Mouse (Mus musculus) left cerebral cortex, adult 8-10 months (tissue): ENCODE measurements at regions not wholly inside any gene's neighbourhood (a gene's known extent, or its start where the extent isn't known, plus 50 kb on each side); places are given as distances from the start of the nearest gene placed in this dataset.

Source experiments
- DNase-seq, 2 experiments: peaks; one replicate each; pipeline ENCODE4 v3.0.0; 2022; ENCODE audit warnings: low spot score in 2 of 2

DNA sequence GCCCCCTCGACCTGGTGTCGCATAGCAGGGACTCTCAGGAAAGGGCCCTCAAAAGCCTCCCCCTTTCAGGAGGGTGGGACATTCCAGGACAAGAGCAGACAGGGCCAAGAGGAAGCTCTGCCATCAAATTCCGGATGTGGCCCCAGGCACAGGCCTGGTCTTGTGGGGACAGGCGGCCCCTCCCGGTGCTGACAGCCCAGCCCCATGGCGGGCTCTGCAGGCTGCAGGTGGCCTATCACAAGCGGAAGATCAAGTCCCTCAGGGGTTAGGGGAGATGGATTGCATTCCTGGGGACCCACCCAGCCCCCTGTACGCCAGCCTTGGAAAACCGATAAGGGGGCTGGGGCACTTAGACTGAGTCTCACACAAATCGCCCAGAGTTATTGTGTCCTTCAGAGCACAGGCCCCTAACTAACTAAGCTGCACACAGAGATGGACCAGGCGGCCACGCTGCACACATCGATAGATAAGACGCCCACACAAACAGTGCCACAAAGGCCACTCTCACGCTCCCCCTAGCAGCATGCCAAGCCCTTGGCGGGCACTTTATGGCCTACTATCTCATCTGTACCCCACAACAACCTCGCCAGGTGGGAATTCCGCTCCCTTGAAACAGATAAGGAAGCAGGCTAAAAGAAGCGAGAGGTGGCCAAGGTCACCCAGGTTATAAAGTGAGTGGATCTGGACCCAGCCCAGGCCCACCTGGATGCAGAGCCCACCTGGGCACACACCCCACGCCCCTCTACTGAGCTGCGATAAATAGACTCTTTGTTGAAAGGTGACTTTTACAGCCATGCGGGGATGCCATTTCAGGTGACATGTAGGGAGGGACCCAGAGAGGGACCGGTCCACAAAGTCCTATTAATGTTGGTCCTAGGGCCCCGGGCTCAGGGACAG is 55.5 kb downstream of the Gm5294 start:
- DNase-seq = no peak

GRCm38 (mm10) chr5:138881649-138882226 is 61.9 kb downstream of the Gm5294 start:
- no peak for DNase-seq

DNA sequence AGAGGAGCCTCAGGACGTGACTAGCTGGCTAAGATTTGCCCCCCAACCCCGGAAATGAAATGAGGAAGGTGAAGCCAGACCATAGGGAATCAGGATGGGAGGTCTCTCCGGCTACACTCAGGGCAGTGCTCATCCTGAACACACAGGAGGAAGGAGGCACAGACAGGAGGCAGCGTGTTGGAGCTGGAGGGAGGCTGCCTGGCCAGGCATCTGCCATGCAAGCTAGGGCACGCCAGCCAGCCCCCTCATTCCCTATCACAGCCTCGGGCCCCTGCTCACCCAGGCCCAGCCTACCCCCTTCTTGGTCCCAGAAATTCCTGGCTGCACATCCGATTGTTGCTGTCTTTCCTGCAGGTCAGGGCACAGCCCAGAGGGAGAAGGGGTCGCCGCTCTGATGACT is 63.7 kb downstream of the Gm5294 start:
- DNase-seq = no peak

DNA sequence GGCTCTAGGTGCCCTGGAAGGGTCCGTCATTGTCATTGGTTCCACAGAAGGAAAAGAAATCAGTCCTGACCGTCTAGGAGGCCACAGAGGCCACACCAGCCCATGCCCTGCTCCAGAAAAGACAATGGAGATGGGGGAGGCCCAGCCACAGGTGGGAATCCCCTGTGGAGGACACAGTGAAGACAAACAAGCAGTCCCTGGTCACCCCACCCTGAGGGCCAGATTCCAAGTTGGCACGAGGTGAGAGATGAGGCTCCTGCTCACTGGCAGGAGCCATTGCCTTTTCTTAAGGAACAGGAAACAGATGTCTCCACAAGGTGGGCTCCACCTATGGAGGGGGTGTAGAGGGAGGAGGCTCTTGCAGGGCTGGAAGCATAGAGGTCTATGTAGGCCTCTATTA is 66.0 kb downstream of the Gm5294 start:
- DNase-seq = no peak

DNA sequence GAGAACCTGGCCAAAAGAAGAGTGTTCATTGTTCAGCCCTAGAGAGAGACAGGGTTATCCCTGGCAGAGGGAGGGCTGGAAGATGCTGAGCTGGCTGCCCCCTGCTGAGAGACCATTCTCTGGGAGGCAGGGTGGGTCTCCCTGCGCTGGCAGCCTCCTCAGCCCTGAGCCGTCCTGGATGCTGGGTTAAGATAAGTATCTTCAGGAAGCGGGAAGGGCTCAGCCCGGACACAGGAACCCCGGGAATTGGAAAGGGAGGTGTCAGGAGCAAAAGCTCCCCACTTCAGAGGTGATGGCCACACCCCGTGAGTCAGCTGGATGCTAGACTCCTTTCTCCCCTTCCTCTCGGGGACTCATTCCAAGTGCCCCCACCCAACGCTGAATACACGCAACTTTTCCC is 68.9 kb downstream of the Gm5294 start:
- DNase-seq = no peak

GRCm38 (mm10) chr5:138889760-138890159 is 69.9 kb downstream of the Gm5294 start:
- no peak for DNase-seq

GRCm38 (mm10) chr5:138894496-138894895 is 74.6 kb downstream of the Gm5294 start:
- DNase-seq = peak; percentile 10 to 75

DNA sequence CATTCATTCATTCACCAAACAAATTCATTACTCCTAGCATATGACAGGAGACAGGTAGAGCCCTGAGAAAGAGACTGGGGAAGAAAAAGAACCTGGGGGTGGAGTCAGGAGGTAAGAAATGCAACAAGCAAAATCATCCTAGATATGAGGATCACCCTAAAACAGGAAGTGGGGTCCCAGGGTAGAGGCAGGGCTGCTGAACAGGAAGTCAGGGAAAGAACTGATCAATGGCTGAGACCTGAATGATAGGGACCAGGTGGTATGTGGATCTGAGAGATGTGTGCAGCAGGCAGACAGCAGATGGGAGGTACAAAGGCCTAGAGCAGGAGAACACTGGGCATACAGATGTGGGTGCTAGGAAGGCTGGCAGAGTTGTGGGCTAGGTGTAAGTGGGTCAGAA is 77.4 kb downstream of the Gm5294 start:
- no peak for DNase-seq

- DNase-seq = no peak
Measured at GRCm38 (mm10) chr5:138898440-138898839, 78.6 kb downstream of the Gm5294 start.

DNA sequence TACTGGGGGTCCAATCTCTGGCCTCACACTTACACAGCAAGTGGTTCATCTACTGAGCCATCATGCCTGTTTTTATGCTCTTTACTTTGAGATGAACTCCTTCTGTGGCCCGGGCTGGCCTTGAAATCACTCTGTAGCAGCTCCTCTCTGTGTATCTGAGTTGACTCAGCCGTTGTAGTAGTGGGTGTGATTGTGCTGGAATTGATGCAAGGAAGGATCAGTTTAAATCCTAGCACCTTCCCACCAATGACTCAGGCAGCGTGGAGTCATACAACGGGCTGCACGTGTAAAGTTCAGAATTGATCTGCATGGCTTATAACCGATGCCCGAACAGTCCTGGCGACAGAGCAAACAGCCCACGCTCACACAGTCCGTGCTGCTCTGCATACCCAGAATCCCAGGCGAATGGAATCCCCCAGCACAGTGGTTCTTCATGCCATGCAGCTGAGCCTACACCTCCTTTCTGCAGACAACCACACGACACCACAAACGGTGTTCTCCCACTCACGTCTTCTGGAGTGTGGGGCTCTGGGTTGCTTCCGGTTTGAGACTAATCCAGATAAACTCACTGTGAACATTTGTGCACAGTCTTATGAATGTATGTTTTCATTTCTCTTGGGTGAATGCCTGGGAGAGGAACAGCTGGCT is 81.2 kb downstream of the Gm5294 start:
- peak in 1 of 2 experiments; percentile 67 for DNase-seq

- DNase-seq = no peak
Measured at GRCm38 (mm10) chr5:138902316-138902715, 82.4 kb downstream of the Gm5294 start.

DNA sequence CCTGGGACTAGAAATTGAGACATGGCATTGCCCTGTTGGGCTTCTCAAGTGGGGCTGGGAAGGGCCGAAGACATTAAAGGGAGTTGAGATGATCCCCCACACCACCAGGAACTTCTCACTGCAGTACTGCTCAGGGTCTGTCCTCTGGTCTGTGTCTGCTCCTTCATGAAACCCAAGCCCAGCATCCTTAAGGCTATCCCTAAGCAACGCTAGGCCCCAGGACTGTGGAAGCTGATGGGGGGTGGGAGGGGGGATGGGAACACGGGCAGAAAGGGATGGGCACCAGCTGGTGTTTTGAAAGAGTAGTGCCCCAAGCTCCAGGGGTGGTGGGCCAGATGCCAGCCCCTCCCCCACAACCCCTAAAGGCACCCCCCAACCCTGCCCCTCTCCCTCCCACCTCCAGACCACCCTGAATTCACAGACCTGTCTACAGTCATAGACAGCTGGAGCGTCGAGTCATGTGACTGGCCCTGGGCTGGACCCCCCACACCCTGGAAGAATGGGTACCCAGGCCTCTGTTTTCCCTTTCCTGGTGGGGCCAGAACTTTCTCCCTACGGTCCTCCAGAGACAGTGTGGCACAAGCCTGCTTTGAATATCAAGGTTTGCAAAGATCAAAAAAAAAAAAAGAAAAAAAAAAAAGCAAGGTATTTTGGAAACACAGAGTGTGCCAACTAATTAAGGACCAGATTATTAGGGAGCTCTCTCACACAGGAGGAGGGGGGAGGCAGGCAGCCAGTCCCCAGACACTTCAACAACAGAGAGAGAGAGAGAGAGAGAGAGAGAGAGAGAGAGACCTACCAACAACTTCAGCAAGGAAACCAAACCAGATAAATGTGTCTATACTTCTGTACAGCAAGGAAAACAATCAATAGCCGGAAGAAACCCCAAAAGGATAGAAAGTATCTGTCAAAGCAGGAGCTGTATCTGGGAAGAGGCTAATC is 85.1 kb downstream of the Pdgfa start:
- DNase-seq = no peak

DNA sequence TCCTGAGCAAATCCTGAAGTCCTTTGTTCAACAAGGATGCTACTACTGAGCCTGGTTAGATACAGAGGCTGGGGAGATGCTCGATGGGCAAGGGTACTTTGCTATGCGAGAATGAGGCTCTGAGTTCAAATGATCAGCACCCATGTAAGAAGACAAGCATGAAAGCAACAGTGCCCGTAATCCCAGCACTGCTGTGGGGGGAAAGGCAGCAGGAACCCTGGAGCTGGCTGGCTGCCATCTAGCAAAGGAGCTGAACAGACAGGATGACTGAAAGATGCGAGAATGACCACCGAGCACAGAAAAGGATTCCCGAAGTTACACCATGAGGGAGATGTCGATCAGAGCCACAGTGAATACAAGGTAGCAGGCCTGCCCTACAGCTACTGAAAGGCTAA is 84.5 kb downstream of the Pdgfa start:
- DNase-seq = no peak

DNA sequence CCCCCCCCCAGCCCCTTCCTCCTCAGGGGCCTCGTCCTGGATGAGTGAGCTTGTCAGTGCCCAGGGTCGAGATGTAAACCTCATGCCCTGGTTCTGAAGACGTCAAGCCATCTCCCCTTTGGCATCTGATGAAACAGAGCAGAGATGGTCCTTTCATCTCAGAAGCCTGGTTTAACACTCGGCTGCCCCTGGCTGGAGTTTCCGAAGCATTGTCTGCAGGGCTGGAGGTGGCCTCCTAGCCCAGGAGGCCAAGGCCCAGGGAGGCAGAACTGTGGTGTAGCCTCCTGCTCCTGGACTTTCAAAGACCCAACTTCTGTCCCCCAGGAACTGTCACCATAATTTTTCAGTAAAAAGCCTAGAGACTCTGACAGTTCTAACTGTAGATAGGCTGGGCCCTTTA is 82.1 kb downstream of the Pdgfa start:
- DNase-seq = no peak

GRCm38 (mm10) chr5:138915496-138915895 is 81.7 kb downstream of the Pdgfa start:
- no peak for DNase-seq

DNA sequence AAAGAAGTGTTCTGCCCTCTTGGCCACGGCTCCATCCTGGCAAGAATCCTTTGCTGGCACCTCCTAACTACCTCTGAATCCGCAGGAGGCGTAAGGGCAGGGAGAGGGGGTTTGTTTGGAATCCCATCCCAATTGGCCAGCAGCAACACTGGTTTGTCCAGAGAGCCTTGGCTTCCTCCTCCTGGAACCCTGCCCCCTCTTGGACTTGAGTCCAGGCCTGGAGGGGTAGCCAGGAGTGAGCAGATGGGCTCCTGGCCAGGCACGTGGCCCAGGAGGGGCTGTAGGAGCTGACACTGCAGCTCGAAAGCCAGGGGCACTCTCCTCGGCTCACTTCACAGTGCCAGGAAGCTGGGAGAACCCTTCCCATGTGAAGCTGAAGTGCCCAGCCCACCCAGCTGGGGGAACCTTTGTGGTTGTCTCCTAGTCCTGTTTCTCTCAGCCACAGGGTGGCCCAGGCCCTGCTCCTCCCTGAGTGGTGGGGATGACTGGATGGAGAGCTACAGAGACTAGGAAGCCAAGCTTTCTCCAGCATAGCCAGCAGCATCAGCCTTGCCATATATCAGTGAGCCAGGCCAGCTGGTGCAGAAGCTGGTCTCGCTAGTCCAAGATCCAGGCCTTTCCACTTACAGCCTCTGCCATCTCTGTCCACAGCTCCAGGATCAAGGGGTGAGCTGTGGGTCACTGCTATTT is 76.9 kb downstream of the Pdgfa start:
- DNase-seq = peak in 1 of 2 experiments; percentile 67

- DNase-seq = no peak
Measured at GRCm38 (mm10) chr5:138922116-138922515, 75.1 kb downstream of the Pdgfa start.
